Mouse (Mus musculus): ENCODE measurements around the gene Gm11127. TPM values are rescaled to one million over a fixed set of nuclear protein-coding genes. Genes with fewer than 3 reads are reported as not detected.

Gene Gm11127
- polyA plus RNA-seq, 1 experiment from 2014 or later, result not detected

DNA sequence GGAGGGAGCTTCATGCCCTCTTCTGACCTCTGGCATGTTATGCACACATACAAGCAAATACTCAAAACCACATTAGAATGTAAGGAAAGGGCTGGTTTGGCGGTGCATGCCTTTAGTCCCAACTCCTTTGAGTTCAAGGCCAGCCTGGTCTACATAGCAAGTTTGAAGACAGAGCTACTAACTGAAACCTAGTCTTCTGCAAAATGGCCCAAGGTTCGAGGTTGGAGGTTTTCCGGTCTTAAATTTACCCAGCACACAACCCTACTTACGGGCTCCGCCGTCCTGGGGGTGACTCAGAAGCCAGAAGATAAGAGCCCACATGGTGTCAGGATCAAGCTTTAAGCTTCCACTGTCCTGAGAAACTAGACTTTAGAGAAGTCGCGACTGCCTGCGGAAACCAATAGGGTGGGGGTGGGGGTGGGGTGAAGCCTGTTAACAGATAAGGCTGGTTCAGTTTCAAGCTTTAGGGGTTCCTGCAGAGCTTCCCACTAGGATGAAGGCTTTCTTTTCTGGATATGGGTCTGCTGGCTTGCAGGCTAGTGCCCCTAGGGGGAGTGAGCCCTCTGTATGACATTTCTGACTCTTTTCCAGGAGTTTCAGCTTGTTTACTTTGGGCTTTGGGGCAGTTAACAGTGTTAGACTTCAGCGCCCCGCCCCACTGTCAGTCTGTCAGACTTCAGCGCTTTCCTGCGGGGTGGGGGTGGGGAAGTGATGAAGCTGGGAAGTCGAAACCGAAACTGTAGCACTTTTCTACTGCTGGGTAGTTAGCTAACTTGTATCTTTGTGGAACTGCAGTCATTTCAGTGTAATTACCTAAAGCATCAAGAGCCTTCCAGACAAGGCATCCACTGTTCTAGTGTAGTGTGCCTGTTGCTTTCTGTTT, 37.7 kb downstream of the Gm11127 start, which contains the start of gene H2-T24:
H2-T24 (minus strand) TSS at position 370 of the 883 bp plus-strand sequence.
- Histone ChIP-seq H3K27me3 (ENCODE audit: control insufficient read depth, insufficient read depth, low read length) (no peaks in the 10 kb centered on the region), H3K4me2 (replicated peaks; ENCODE audit: low read depth, low read length) (no peak within 1 kb of the TSS; the same call in 1 of the 2 replicates), H3K4me3 (ENCODE audit: low read depth, low read length) (no peak within 1 kb of the TSS), H3K9ac (replicated peaks; ENCODE audit: low read depth, low read length) (no peak within 1 kb of the TSS), H3K9me3 (ENCODE audit: control insufficient read depth, low read depth, low read length) (no peaks in the 10 kb centered on the region), H3K27ac (ENCODE audit: low read length) (no peak within 1 kb of the TSS), H3K4me1 (ENCODE audit: control insufficient read depth, insufficient read depth, low read length) (peaks cover 6% of the 10 kb centered on the region; the same call in 1 of the 2 replicates), H3K36me3 (ENCODE audit: control insufficient read depth, insufficient read depth, low read length) (no peaks in the 10 kb centered on the region)
- 33% methylated on average over 15 of the region's 15 CpGs for WGBS
- ATAC-seq (ENCODE audit: insufficient number of reproducible peaks, insufficient read depth, low FRiP score, low read depth), result peak; percentile 50; the same call in 1 of the 2 replicates

DNA sequence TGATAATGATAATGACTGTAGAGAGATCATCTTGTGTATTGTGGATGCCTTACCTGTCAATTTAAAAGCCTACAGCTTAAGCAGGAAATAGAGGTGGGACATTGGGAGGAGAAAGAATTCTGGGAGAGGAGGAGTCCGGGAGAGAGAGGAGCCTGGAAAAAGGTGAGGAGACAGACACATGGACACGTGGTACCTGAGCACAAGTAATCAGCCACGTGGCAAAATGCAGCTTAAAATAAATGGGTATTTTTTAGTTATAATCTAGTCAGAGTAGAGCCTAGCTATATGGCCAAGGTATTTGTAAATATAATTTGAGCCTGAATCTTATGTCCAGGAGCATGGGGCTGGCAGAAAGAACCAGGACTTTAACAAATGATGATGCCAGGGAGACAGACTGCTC, 38.7 kb downstream of the Gm11127 start:
- H3K36me3 ChIP-seq (ENCODE audit: control insufficient read depth, insufficient read depth, low read length), result no peaks in the 10 kb centered on the region
- H3K4me3 ChIP-seq (ENCODE audit: low read depth, low read length), result no peak overlapping the region
- H3K9ac ChIP-seq (replicated peaks; ENCODE audit: low read depth, low read length), result no peak overlapping the region
- H3K4me2 ChIP-seq (replicated peaks; ENCODE audit: low read depth, low read length), result no peak overlapping the region
- no peak overlapping the region for H3K27ac ChIP-seq (ENCODE audit: low read length)
- ATAC-seq (ENCODE audit: insufficient number of reproducible peaks, insufficient read depth, low FRiP score, low read depth), result no peak
- no peaks in the 10 kb centered on the region for H3K27me3 ChIP-seq (ENCODE audit: control insufficient read depth, insufficient read depth, low read length)
- no peaks in the 10 kb centered on the region for H3K9me3 ChIP-seq (ENCODE audit: control insufficient read depth, low read depth, low read length)
- H3K4me1 ChIP-seq (ENCODE audit: control insufficient read depth, insufficient read depth, low read length), result peaks cover 4% of the 10 kb centered on the region; the same call in 1 of the 2 replicates
- WGBS, result 63% methylated on average over 3 of the region's 3 CpGs

DNA sequence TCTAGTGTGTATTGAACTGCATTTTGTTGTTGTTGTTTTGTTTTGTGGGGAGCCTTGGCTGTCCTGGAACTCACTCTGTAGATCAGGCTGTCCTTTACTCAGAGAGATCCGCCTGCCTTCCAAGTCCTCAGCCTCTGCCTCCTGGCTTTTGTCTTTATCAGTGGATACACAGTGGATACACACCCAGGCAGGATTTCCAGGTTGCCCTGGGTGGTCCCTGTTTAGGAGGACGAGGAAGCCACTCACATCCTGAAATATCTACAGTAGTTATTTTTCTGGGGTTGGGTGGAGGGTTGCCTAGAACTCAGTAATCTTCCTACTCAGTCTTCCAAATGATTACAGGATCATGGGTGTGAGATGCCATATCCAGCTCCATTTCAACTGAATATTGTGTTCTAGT, 39.2 kb downstream of the Gm11127 start:
- H3K36me3 ChIP-seq (ENCODE audit: control insufficient read depth, insufficient read depth, low read length), result no peaks in the 10 kb centered on the region

DNA sequence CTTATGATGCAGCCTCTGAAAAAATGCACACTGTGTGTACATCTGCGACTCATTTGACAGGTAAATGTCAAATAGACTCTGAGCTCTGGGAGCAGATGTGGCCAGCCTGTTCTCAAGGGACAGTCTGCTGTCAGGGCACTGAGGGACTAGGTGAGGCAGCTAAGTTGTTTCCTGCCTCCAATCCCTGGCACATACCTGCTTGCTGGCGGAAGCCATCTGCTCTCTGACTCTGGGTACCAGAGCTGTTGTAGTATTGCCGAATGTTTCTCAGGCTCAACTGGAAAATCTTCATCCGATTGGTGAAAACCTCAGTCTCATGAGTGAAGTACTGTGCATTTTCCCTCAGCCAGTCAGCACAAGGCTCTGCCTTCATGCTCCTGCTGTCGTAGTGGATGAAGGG, 41.1 kb downstream of the Gm11127 start:
- ATAC-seq (ENCODE audit: insufficient number of reproducible peaks, insufficient read depth, low FRiP score, low read depth), result no peak
- H3K4me2 ChIP-seq (replicated peaks; ENCODE audit: low read depth, low read length), result no peak overlapping the region
- no peak overlapping the region for H3K4me3 ChIP-seq (ENCODE audit: low read depth, low read length)
- no peaks in the 10 kb centered on the region for H3K4me1 ChIP-seq (ENCODE audit: control insufficient read depth, insufficient read depth, low read length)
- H3K9me3 ChIP-seq (ENCODE audit: control insufficient read depth, low read depth, low read length), result no peaks in the 10 kb centered on the region
- 84% methylated on average over 5 of the region's 5 CpGs for WGBS
- no peaks in the 10 kb centered on the region for H3K36me3 ChIP-seq (ENCODE audit: control insufficient read depth, insufficient read depth, low read length)
- H3K27ac ChIP-seq (ENCODE audit: low read length), result no peak overlapping the region
- no peak overlapping the region for H3K9ac ChIP-seq (replicated peaks; ENCODE audit: low read depth, low read length)
- no peaks in the 10 kb centered on the region for H3K27me3 ChIP-seq (ENCODE audit: control insufficient read depth, insufficient read depth, low read length)

More for the DNA sequence above, 39.2 kb downstream of the Gm11127 start:
- no peak overlapping the region for H3K4me3 ChIP-seq (ENCODE audit: low read depth, low read length)
- ATAC-seq (ENCODE audit: insufficient number of reproducible peaks, insufficient read depth, low FRiP score, low read depth), result no peak
- no peak overlapping the region for H3K27ac ChIP-seq (ENCODE audit: low read length)
- H3K27me3 ChIP-seq (ENCODE audit: control insufficient read depth, insufficient read depth, low read length), result no peaks in the 10 kb centered on the region
- WGBS, result 66% methylated on average over 2 of the region's 2 CpGs
- no peaks in the 10 kb centered on the region for H3K9me3 ChIP-seq (ENCODE audit: control insufficient read depth, low read depth, low read length)
- no peak overlapping the region for H3K9ac ChIP-seq (replicated peaks; ENCODE audit: low read depth, low read length)
- no peaks in the 10 kb centered on the region for H3K4me1 ChIP-seq (ENCODE audit: control insufficient read depth, insufficient read depth, low read length)
- no peak overlapping the region for H3K4me2 ChIP-seq (replicated peaks; ENCODE audit: low read depth, low read length)

DNA sequence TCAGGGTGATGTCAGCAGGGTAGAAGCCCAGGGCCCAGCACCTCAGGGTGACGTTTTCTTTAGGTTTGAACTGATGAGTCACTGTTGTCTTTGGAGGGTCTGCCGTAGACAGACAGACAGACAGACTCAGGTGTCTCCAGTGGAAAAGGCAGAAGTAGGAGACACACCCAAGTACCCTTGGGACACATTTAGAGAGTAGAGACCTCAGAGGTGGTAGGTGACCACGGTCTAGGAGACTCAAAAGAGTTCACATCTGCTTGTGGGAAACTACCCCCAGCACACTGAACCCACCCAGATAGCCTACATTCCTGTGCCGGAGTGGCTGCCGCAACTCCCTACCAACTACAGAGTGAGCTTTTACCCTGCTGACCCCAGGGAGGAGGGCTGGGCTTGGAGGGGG, 43.2 kb downstream of the Gm11127 start:
- H3K4me3 ChIP-seq (ENCODE audit: low read depth, low read length), result no peak overlapping the region
- no peaks in the 10 kb centered on the region for H3K4me1 ChIP-seq (ENCODE audit: control insufficient read depth, insufficient read depth, low read length)
- ATAC-seq (ENCODE audit: insufficient number of reproducible peaks, insufficient read depth, low FRiP score, low read depth), result no peak
- 88% methylated on average over 5 of the region's 5 CpGs for WGBS
- H3K9me3 ChIP-seq (ENCODE audit: control insufficient read depth, low read depth, low read length), result no peaks in the 10 kb centered on the region
- H3K4me2 ChIP-seq (replicated peaks; ENCODE audit: low read depth, low read length), result no peak overlapping the region
- H3K27me3 ChIP-seq (ENCODE audit: control insufficient read depth, insufficient read depth, low read length), result no peaks in the 10 kb centered on the region
- H3K36me3 ChIP-seq (ENCODE audit: control insufficient read depth, insufficient read depth, low read length), result no peaks in the 10 kb centered on the region
- no peak overlapping the region for H3K27ac ChIP-seq (ENCODE audit: low read length)
- no peak overlapping the region for H3K9ac ChIP-seq (replicated peaks; ENCODE audit: low read depth, low read length)

Other genes with a start within 250 kb of the Gm11127 start
- 3.7 and 5.4 TPM in 2 replicates for gene Ier3, start 236.7 kb downstream of the Gm11127 start, polyA plus RNA-seq (2014; fragmentation: Nextera tagmentation; extraction: Ambion mirVana)
- gene Flot1, start 235.1 kb downstream of the Gm11127 start, polyA plus RNA-seq (2014; fragmentation: Nextera tagmentation; extraction: Ambion mirVana), result 42.8 and 44.2 TPM in 2 replicates
- 932 and 983 TPM in 2 replicates for gene Tubb5, start 220.1 kb downstream of the Gm11127 start, polyA plus RNA-seq (2014; fragmentation: Nextera tagmentation; extraction: Ambion mirVana)
- 18.7 and 19.2 TPM in 2 replicates for gene Mdc1, start 216.9 kb downstream of the Gm11127 start, polyA plus RNA-seq (2014; fragmentation: Nextera tagmentation; extraction: Ambion mirVana)
- 65.3 and 67.1 TPM in 2 replicates for gene Nrm, start 197.1 kb downstream of the Gm11127 start, polyA plus RNA-seq (2014; fragmentation: Nextera tagmentation; extraction: Ambion mirVana)
- gene Ppp1r18, start 192.8 kb downstream of the Gm11127 start, polyA plus RNA-seq (2014; fragmentation: Nextera tagmentation; extraction: Ambion mirVana), result 18.8 and 20.1 TPM in 2 replicates
- gene Dhx16, start 178.6 kb downstream of the Gm11127 start, polyA plus RNA-seq (2014; fragmentation: Nextera tagmentation; extraction: Ambion mirVana), result 34.0 and 38.0 TPM in 2 replicates
- gene 2310061I04Rik, start 160.9 kb downstream of the Gm11127 start, polyA plus RNA-seq (2014; fragmentation: Nextera tagmentation; extraction: Ambion mirVana), result 26.7 and 29.8 TPM in 2 replicates
- 84.1 and 98.6 TPM in 2 replicates for gene Atat1, start 148.3 kb downstream of the Gm11127 start, polyA plus RNA-seq (2014; fragmentation: Nextera tagmentation; extraction: Ambion mirVana)
- gene Mrps18b, start 142.0 kb downstream of the Gm11127 start, polyA plus RNA-seq (2014; fragmentation: Nextera tagmentation; extraction: Ambion mirVana), result 72.2 and 83.6 TPM in 2 replicates
- gene Ppp1r10, start 141.9 kb downstream of the Gm11127 start, polyA plus RNA-seq (2014; fragmentation: Nextera tagmentation; extraction: Ambion mirVana), result 32.6 and 35.4 TPM in 2 replicates
- gene Abcf1, start 88.6 kb downstream of the Gm11127 start, polyA plus RNA-seq (2014; fragmentation: Nextera tagmentation; extraction: Ambion mirVana), result 88.0 and 92.7 TPM in 2 replicates
- gene Gnl1, start 78.5 kb downstream of the Gm11127 start, polyA plus RNA-seq (2014; fragmentation: Nextera tagmentation; extraction: Ambion mirVana), result 37.6 and 39.4 TPM in 2 replicates
- 26.9 and 30.6 TPM in 2 replicates for gene Prr3, start 78.1 kb downstream of the Gm11127 start, polyA plus RNA-seq (2014; fragmentation: Nextera tagmentation; extraction: Ambion mirVana)
- gene H2-T24, start 37.8 kb downstream of the Gm11127 start, polyA plus RNA-seq (2014; fragmentation: Nextera tagmentation; extraction: Ambion mirVana), result 3.3 and 5.3 TPM in 2 replicates
- gene H2-T23, start 25.5 kb downstream of the Gm11127 start, polyA plus RNA-seq (2014; fragmentation: Nextera tagmentation; extraction: Ambion mirVana), result 8.4 and 10.6 TPM in 2 replicates
- gene H2-T22, start 15.6 kb downstream of the Gm11127 start, polyA plus RNA-seq (2014; fragmentation: Nextera tagmentation; extraction: Ambion mirVana), result 19.3 and 21.8 TPM in 2 replicates
- not detected in 2 replicates for gene Gm6034, start 15.4 kb downstream of the Gm11127 start, polyA plus RNA-seq (2014; fragmentation: Nextera tagmentation; extraction: Ambion mirVana)
- gene Gm19684, start 63.3 kb upstream of the Gm11127 start, polyA plus RNA-seq (2014; fragmentation: Nextera tagmentation; extraction: Ambion mirVana), result not detected in 2 replicates
- not detected in 2 replicates for gene Gm7030, start 71.1 kb upstream of the Gm11127 start, polyA plus RNA-seq (2014; fragmentation: Nextera tagmentation; extraction: Ambion mirVana)
- 2.0 and 3.0 TPM in 2 replicates for gene Gm8909, start 110.2 kb upstream of the Gm11127 start, polyA plus RNA-seq (2014; fragmentation: Nextera tagmentation; extraction: Ambion mirVana)
- gene H2-T3, start 131.9 kb upstream of the Gm11127 start, polyA plus RNA-seq (2014; fragmentation: Nextera tagmentation; extraction: Ambion mirVana), result not detected in 2 replicates
- gene Rpp21, start 199.7 kb upstream of the Gm11127 start, polyA plus RNA-seq (2014; fragmentation: Nextera tagmentation; extraction: Ambion mirVana), result 133 and 167 TPM in 2 replicates
- gene Trim39, start 213.9 kb upstream of the Gm11127 start, polyA plus RNA-seq (2014; fragmentation: Nextera tagmentation; extraction: Ambion mirVana), result 16.3 and 16.4 TPM in 2 replicates
- gene H2-M10.2, start 228.1 kb upstream of the Gm11127 start, polyA plus RNA-seq (2014; fragmentation: Nextera tagmentation; extraction: Ambion mirVana), result 0.22 and 0.30 TPM in 2 replicates